Mouse (Mus musculus): ENCODE measurements around the gene Mtg1. TPM values are rescaled to one million over a fixed set of nuclear protein-coding genes. Genes with fewer than 3 reads are reported as not detected.

Gene Mtg1
- total and polyA plus RNA-seq, 2 experiments from 2014 or later = 7.2 to 33.5 TPM

DNA sequence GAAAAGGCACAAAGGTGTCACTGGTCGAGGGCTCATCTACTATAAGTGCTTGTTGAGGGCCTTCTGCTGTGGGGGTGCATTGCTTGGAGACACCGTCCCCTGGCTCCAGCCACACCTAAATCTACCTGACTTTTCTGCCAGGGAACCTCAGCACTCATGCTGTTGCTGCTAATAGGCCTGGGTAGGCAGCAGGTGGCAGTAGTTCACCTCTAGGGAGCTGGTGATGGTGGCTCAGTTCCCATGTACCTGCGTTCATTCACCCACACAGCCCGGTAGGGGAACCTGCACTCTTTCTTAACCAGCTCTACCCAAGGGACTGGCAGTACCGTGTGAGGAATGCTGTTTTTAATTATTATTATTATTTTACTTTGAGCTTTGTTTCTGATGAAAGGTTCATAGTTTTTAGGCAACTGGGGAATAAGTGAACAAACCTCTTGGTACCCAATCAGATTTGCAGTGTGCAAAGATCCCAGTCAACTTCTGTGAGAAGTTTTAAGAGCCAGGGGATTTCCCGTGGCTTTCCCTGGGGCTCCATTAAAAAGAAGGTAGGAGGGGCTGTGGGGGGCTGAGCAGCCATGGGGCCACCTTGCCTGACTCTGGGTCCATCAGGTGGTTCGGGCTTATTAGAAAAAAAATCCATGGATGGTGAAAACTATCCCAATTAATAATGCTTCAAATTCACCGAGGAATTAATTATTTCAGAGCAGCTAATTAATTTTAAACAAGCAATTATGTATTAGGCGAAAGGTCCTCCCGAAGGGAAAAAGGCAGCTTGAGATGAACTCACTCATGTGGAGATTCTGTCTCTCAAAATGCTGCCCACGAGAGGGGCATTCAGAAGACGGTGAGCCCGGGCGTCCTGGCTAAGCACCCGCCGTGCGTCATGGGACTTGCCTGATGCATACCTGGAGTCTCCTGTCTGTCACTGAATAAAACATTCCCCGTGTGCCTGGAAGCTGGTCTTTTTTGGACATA lies 49.6 kb downstream of the Mtg1 start:
- no peak overlapping the region for H3K4me3 ChIP-seq (ENCODE audit: low read length)
- no peak overlapping the region for H3K4me2 ChIP-seq (ENCODE audit: low read depth, low read length)
- no peaks in the 10 kb centered on the region for H3K27me3 ChIP-seq (ENCODE audit: insufficient read depth, low read length)
- no peaks in the 10 kb centered on the region for H3K9me3 ChIP-seq (ENCODE audit: low read length)
- 51% methylated on average over 18 of the region's 18 CpGs for WGBS
- no peaks in the 10 kb centered on the region for H3K4me1 ChIP-seq (ENCODE audit: insufficient read depth, low read length)
- H3K9ac ChIP-seq (replicated peaks; ENCODE audit: low read length) = no peak overlapping the region
- DNase-seq (ENCODE audit: low spot score) (peak; percentile 33), ATAC-seq (no peak)
- H3K36me3 ChIP-seq (ENCODE audit: insufficient read depth, low read length) = no peaks in the 10 kb centered on the region
- peak; percentile 57 for TF ChIP-seq CTCF (IDR thresholded peaks at IDR 0.05; ENCODE audit: low read depth)
- no peak overlapping the region for H3K27ac ChIP-seq

DNA sequence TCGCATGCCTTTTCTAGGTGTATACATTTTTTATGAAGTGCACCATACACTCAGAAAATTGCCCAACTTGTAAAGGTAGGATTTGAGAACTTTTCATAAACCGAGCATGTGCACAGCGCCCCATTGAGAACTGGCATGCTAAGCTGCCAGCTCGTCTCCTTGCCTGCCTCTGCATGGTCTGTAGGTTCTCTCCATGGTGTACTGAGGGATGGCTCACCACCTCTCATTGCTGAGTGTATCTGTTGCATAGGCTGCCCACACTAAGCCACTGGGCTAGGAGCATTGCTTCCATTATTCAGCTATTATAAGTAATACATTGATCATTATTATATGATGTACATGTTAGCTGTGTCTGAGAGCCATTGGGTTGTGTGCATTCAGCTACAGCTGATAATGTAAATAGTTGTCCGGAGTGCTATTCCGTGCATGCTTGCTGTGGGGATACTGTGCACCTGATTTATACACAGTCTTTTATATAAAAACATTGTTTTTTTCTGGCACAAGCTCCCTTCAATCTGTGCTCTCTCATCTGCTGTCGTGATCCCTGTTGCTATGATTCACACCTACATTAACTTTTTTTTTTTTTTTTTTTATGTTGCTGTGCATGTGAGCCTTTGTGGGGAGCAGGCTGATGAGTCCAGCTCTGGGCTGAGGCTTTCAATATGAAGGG lies 50.5 kb downstream of the Mtg1 start:
- no peak for DNase-seq (ENCODE audit: low spot score)
- no peak for ATAC-seq
- Histone ChIP-seq H3K27me3 (ENCODE audit: insufficient read depth, low read length) (no peaks in the 10 kb centered on the region), H3K4me1 (ENCODE audit: insufficient read depth, low read length) (no peaks in the 10 kb centered on the region), H3K36me3 (ENCODE audit: insufficient read depth, low read length) (no peaks in the 10 kb centered on the region), H3K9me3 (ENCODE audit: low read length) (no peaks in the 10 kb centered on the region), H3K9ac (replicated peaks; ENCODE audit: low read length) (no peak overlapping the region), H3K27ac (no peak overlapping the region), H3K4me3 (ENCODE audit: low read length) (no peak overlapping the region), H3K4me2 (ENCODE audit: low read depth, low read length) (no peak overlapping the region)
- WGBS = 75% methylated on average over 7 of the region's 7 CpGs
- no peak for TF ChIP-seq CTCF (IDR thresholded peaks at IDR 0.05; ENCODE audit: low read depth)

DNA sequence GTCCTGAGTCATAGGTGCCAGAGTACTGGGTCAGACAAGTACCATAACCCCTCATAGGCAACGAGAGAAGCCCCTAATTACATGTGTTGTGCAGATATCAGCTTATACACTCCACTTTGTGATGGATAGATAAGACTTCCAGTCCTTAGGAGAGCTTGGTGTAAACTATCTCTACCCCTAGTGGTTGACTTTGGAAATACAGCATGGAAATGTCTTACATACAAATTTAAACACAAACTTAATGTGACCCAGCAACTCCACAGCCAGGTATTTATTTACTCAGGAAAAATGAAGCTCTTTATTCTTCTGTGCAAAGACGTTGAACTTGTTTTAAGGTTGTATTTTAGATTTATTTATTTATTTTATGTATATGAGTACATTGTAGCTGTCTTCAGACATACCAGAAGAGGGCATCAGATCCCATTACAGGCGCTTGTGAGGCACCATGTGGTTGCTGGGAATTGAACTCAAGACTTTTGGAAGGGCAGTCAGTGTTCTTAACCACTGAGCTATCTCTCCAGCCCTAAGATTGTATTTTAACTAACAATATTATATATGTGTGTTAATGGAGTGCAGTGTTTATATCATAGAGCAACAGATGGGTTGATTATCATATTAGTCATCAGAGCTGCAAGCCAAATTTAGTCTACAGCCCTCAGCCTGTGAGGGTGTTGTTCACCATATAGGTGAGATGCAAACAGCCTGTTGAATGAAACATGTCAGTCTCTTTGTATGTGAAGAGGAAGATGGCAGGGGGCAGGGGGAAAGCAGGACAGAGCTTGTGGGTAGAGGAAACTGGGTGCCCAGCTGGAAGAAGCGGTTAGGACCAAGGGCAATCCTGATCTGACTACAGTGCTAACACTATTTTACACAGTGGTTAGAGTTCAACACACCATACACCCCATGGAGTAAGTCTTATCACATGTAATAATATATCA lies 51.3 kb downstream of the Mtg1 start:
- TF ChIP-seq CTCF (IDR thresholded peaks at IDR 0.05; ENCODE audit: low read depth) = peak; percentile 61
- Histone ChIP-seq H3K4me2 (ENCODE audit: low read depth, low read length) (no peak overlapping the region), H3K4me3 (ENCODE audit: low read length) (no peak overlapping the region), H3K4me1 (ENCODE audit: insufficient read depth, low read length) (no peaks in the 10 kb centered on the region), H3K27ac (no peak overlapping the region), H3K36me3 (ENCODE audit: insufficient read depth, low read length) (no peaks in the 10 kb centered on the region), H3K9ac (replicated peaks; ENCODE audit: low read length) (no peak overlapping the region), H3K27me3 (ENCODE audit: insufficient read depth, low read length) (no peaks in the 10 kb centered on the region), H3K9me3 (ENCODE audit: low read length) (no peaks in the 10 kb centered on the region)
- ATAC-seq = no peak
- peak; percentile 72 for DNase-seq (ENCODE audit: low spot score)
- WGBS = 71% methylated on average over 4 of the region's 4 CpGs

- ATAC-seq = no peak
- 81% methylated on average over 1 of the region's 1 CpGs for WGBS
Observed at GRCm38 (mm10) chr7:140190435-140190834, 53.1 kb downstream of the Mtg1 start.

DNA sequence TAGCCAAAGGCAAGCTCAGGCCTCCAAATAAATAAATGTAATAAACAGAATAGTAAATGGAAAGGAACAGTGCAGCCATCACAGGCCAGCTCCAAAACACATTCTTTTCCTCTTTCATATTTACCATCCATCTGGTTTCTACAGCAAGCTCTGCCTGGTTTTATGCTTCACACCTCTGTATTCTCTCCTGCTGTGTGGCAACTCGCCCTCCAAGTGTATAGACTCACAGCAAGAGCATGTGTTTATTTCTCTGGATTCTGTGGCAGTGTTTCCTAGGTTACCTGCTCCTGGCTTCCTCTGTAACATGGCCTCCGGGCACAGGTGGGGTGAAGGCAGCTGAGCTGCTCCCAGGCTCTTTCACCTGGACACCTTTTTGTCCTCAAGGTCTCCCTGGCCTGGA lies 55.1 kb downstream of the Mtg1 start:
- no peak for ATAC-seq
- Histone ChIP-seq H3K27me3 (ENCODE audit: insufficient read depth, low read length) (no peaks in the 10 kb centered on the region), H3K9ac (replicated peaks; ENCODE audit: low read length) (no peak overlapping the region), H3K4me2 (ENCODE audit: low read depth, low read length) (no peak overlapping the region), H3K27ac (no peak overlapping the region), H3K4me3 (ENCODE audit: low read length) (no peak overlapping the region), H3K4me1 (ENCODE audit: insufficient read depth, low read length) (no peaks in the 10 kb centered on the region), H3K36me3 (ENCODE audit: insufficient read depth, low read length) (no peaks in the 10 kb centered on the region), H3K9me3 (ENCODE audit: low read length) (no peaks in the 10 kb centered on the region)
- no peak for DNase-seq (ENCODE audit: low spot score)
- WGBS = 58% methylated on average over 2 of the region's 2 CpGs
- TF ChIP-seq CTCF (IDR thresholded peaks at IDR 0.05; ENCODE audit: low read depth) = no peak

More at GRCm38 (mm10) chr7:140190435-140190834, 53.1 kb downstream of the Mtg1 start:
- H3K4me2 ChIP-seq (ENCODE audit: low read depth, low read length) = no peak overlapping the region
- no peak overlapping the region for H3K4me3 ChIP-seq (ENCODE audit: low read length)
- no peaks in the 10 kb centered on the region for H3K27me3 ChIP-seq (ENCODE audit: insufficient read depth, low read length)
- no peaks in the 10 kb centered on the region for H3K4me1 ChIP-seq (ENCODE audit: insufficient read depth, low read length)
- no peak for TF ChIP-seq CTCF (IDR thresholded peaks at IDR 0.05; ENCODE audit: low read depth)
- no peak overlapping the region for H3K27ac ChIP-seq
- DNase-seq (ENCODE audit: low spot score) = no peak
- no peak overlapping the region for H3K9ac ChIP-seq (replicated peaks; ENCODE audit: low read length)
- no peaks in the 10 kb centered on the region for H3K36me3 ChIP-seq (ENCODE audit: insufficient read depth, low read length)
- no peaks in the 10 kb centered on the region for H3K9me3 ChIP-seq (ENCODE audit: low read length)

DNA sequence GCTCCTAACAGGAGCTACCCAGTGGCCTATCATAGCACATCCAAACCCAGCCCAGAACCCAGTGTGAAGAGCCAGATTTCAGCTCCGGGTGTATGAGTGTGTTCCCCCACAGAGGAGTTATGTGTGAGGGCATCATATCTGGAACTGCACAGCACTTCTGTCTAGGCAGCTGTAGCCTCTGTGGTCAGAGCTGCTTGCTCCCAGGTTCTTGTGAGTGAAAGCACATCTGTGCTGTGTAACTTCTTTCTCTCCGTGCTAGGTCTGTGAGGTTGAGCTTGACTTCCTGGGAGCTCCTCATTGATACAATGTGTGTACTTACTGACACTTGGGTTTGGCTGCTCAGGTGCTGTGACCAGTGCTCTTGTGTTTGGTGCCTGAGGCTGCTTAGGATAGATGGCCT lies 55.5 kb downstream of the Mtg1 start:
- Histone ChIP-seq H3K4me1 (ENCODE audit: insufficient read depth, low read length) (no peaks in the 10 kb centered on the region), H3K27me3 (ENCODE audit: insufficient read depth, low read length) (no peaks in the 10 kb centered on the region), H3K36me3 (ENCODE audit: insufficient read depth, low read length) (no peaks in the 10 kb centered on the region), H3K9me3 (ENCODE audit: low read length) (no peaks in the 10 kb centered on the region), H3K4me2 (ENCODE audit: low read depth, low read length) (no peak overlapping the region), H3K4me3 (ENCODE audit: low read length) (no peak overlapping the region), H3K27ac (no peak overlapping the region), H3K9ac (replicated peaks; ENCODE audit: low read length) (no peak overlapping the region)
- TF ChIP-seq CTCF (IDR thresholded peaks at IDR 0.05; ENCODE audit: low read depth) = no peak
- no peak for DNase-seq (ENCODE audit: low spot score)
- ATAC-seq = no peak
- WGBS = 88% methylated on average over 2 of the region's 2 CpGs

All from hindbrain, postnatal 0 days (tissue).